Mouse (Mus musculus) limb, embryonic 14.5 days (tissue): Measurements from ENCODE around the gene Sh3rf3. TPM values are rescaled to one million over a fixed set of nuclear protein-coding genes. Genes with fewer than 3 reads are reported as not detected.

Experiments used
- ATAC-seq: fragments of 200-750 bp; cut with Nextera tagmentation; 2 replicates; pipeline ENCODE4 v1.8.0; 2017; ENCODE audit warnings: low read depth, moderate number of reproducible peaks, moderate TSS enrichment; ENCODE audit not compliant: low FRiP score
- DNase-seq: peaks from one replicate; pipeline ENCODE4 v3.0.0-alpha.2; 2015; ENCODE audit warnings: low spot score
- H3K27ac ChIP-seq: fragments of 300-500 bp; sonication (generic); replicated peaks from 2 replicates; pipeline ENCODE4 v1.5.1; 2014; ENCODE audit warnings: low read depth, mild to moderate bottlenecking, low read length, moderate library complexity, mixed read lengths
- H3K27me3 ChIP-seq: fragments of 300-500 bp; sonication (generic); 2 replicates; pipeline ENCODE4 v1.6.1; 2014; ENCODE audit warnings: low read length, mixed read lengths; ENCODE audit not compliant: control insufficient read depth, insufficient read depth
- H3K36me3 ChIP-seq: fragments of 300-500 bp; sonication (generic); 2 replicates; pipeline ENCODE4 v1.6.1; 2014; ENCODE audit warnings: mild to moderate bottlenecking, low read length, moderate library complexity, mixed read lengths; ENCODE audit not compliant: control insufficient read depth, insufficient read depth
- H3K4me1 ChIP-seq: fragments of 300-500 bp; sonication (generic); 2 replicates; pipeline ENCODE4 v1.6.1; 2014; ENCODE audit warnings: antibody characterized with exemption, low read length, mixed read lengths; ENCODE audit not compliant: control insufficient read depth, insufficient read depth
- H3K4me2 ChIP-seq: fragments of 300-500 bp; sonication (generic); replicated peaks from 2 replicates; pipeline ENCODE4 v1.6.1; 2014; ENCODE audit warnings: low read depth, mild to moderate bottlenecking, low read length, moderate library complexity; ENCODE audit not compliant: severe bottlenecking
- H3K4me3 ChIP-seq: fragments of 300-500 bp; sonication (generic); replicated peaks from 2 replicates; pipeline ENCODE4 v1.5.1; 2014; ENCODE audit warnings: low read length
- H3K9ac ChIP-seq: fragments of 300-500 bp; sonication (generic); 2 replicates; pipeline ENCODE4 v1.6.1; 2014; ENCODE audit warnings: mild to moderate bottlenecking, low read depth, low read length, moderate library complexity; ENCODE audit not compliant: severe bottlenecking
- H3K9me3 ChIP-seq: fragments of 300-500 bp; sonication (generic); 2 replicates; pipeline ENCODE4 v1.6.1; 2016; ENCODE audit warnings: low read length; ENCODE audit not compliant: control insufficient read depth
- POLR2A ChIP-seq: fragments of 200-500 bp; IDR thresholded peaks from 2 replicates; pipeline ENCODE4 v1.8.0; 2012; ENCODE audit warnings: inconsistent platforms, mild to moderate bottlenecking, moderate library complexity, borderline replicate concordance; ENCODE audit not compliant: insufficient read depth, insufficient read length; ENCODE audit errors: extremely low read depth
- WGBS: fragments of 180-500 bp; shearing (Covaris S2); extraction: QIAGEN DNeasy Blood & Tissue Kit; methylation state at CpG from one replicate; pipeline ENCODE4 v1.1.7; 2014; 5-methylcytosine and 5-hydroxymethylcytosine counted together
- polyA plus RNA-seq, 2 experiments: library from polyadenylated mRNA; depleted of rRNA in 1 of 2; stranded (reverse) in 1 of 2; unstranded in 1 of 2; fragments of >200 nt; fragmentation: Nextera tagmentation in 1 of 2; extraction: Ambion mirVana in 1 of 2; gene quantifications; 2 replicates each; pipeline versions ENCODE4 v1.2.1 to v1.2.3; 2012 to 2014

The Sh3rf3 gene
- polyA plus RNA-seq, 2 experiments = 2.6 to 4.0 TPM

GRCm38 (mm10) chr10:58878636-58879035 lies 65.5 kb downstream of the Sh3rf3 start:
- H3K9ac ChIP-seq = no peak overlapping the region
- H3K4me3 ChIP-seq = no peak overlapping the region
- 91% methylated on average over 4 of the region's 4 CpGs for WGBS
- DNase-seq (no peak), ATAC-seq (no peak)
- H3K36me3 ChIP-seq = no peaks in the 10 kb centered on the region
- no peak overlapping the region for H3K4me2 ChIP-seq
- no peak overlapping the region for H3K27ac ChIP-seq
- no peaks in the 10 kb centered on the region for H3K4me1 ChIP-seq
- H3K9me3 ChIP-seq = no peaks in the 10 kb centered on the region
- no peaks in the 10 kb centered on the region for H3K27me3 ChIP-seq
- TF ChIP-seq POLR2A = no peak

GRCm38 (mm10) chr10:58882741-58883140 lies 69.6 kb downstream of the Sh3rf3 start:
- Histone ChIP-seq H3K4me1 (no peaks in the 10 kb centered on the region), H3K27me3 (no peaks in the 10 kb centered on the region), H3K4me3 (no peak overlapping the region), H3K9ac (no peak overlapping the region), H3K36me3 (no peaks in the 10 kb centered on the region), H3K27ac (no peak overlapping the region), H3K4me2 (no peak overlapping the region), H3K9me3 (no peaks in the 10 kb centered on the region)
- WGBS = 84% methylated on average over 2 of the region's 2 CpGs
- ATAC-seq (no peak), DNase-seq (no peak)
- TF ChIP-seq POLR2A = no peak

- H3K36me3 ChIP-seq = no peaks in the 10 kb centered on the region
- WGBS = 39% methylated on average over 5 of the region's 5 CpGs
- no peak overlapping the region for H3K4me3 ChIP-seq
- H3K9me3 ChIP-seq = no peaks in the 10 kb centered on the region
- ATAC-seq = no peak
- no peak overlapping the region for H3K9ac ChIP-seq
- no peaks in the 10 kb centered on the region for H3K4me1 ChIP-seq
- TF ChIP-seq POLR2A = no peak
- no peak for DNase-seq
- H3K27me3 ChIP-seq = no peaks in the 10 kb centered on the region
- H3K4me2 ChIP-seq = no peak overlapping the region
- no peak overlapping the region for H3K27ac ChIP-seq
These were observed 72.2 kb downstream of the Sh3rf3 start for GRCm38 (mm10) chr10:58885351-58885750.

- no peaks in the 10 kb centered on the region for H3K27me3 ChIP-seq
These were observed 72.7 kb downstream of the Sh3rf3 start for GRCm38 (mm10) chr10:58885816-58886215.

GRCm38 (mm10) chr10:58890671-58891439 lies 77.7 kb downstream of the Sh3rf3 start:
- no peak overlapping the region for H3K4me2 ChIP-seq
- DNase-seq (no peak), ATAC-seq (no peak)
- no peak overlapping the region for H3K4me3 ChIP-seq
- H3K9me3 ChIP-seq = no peaks in the 10 kb centered on the region
- TF ChIP-seq POLR2A = no peak
- H3K27me3 ChIP-seq = no peaks in the 10 kb centered on the region
- H3K27ac ChIP-seq = no peak overlapping the region
- H3K4me1 ChIP-seq = no peaks in the 10 kb centered on the region
- 43% methylated on average over 16 of the region's 16 CpGs for WGBS
- no peak overlapping the region for H3K9ac ChIP-seq
- H3K36me3 ChIP-seq = no peaks in the 10 kb centered on the region

More at GRCm38 (mm10) chr10:58885816-58886215, 72.7 kb downstream of the Sh3rf3 start:
- no peak overlapping the region for H3K4me2 ChIP-seq
- H3K9ac ChIP-seq = no peak overlapping the region
- TF ChIP-seq POLR2A = no peak
- H3K9me3 ChIP-seq = no peaks in the 10 kb centered on the region
- no peak for DNase-seq
- no peak overlapping the region for H3K27ac ChIP-seq
- no peaks in the 10 kb centered on the region for H3K36me3 ChIP-seq
- WGBS = 79% methylated on average over 2 of the region's 2 CpGs
- no peak for ATAC-seq
- H3K4me1 ChIP-seq = no peaks in the 10 kb centered on the region
- no peak overlapping the region for H3K4me3 ChIP-seq

GRCm38 (mm10) chr10:58895431-58895830 lies 82.3 kb downstream of the Sh3rf3 start:
- Histone ChIP-seq H3K9me3 (no peaks in the 10 kb centered on the region), H3K27me3 (no peaks in the 10 kb centered on the region), H3K9ac (no peak overlapping the region), H3K4me1 (no peaks in the 10 kb centered on the region), H3K4me3 (no peak overlapping the region), H3K27ac (no peak overlapping the region), H3K36me3 (no peaks in the 10 kb centered on the region), H3K4me2 (no peak overlapping the region)
- DNase-seq (no peak), ATAC-seq (no peak)
- WGBS = 88% methylated on average over 5 of the region's 5 CpGs
- no peak for TF ChIP-seq POLR2A
